Mouse (Mus musculus) brain, embryonic 14.5 days (tissue): ENCODE measurements around the gene Bcl2l14. TPM values are rescaled to one million over a fixed set of nuclear protein-coding genes. Genes with fewer than 3 reads are reported as not detected.

ENCODE experiments used
- DNase-seq: peaks from one replicate; pipeline ENCODE4 v3.0.0-alpha.2; 2011; ENCODE audit warnings: low read depth
- CTCF ChIP-seq: fragments of 200-500 bp; IDR thresholded peaks from 2 replicates; pipeline ENCODE4 v1.5.1; 2012; ENCODE audit warnings: inconsistent platforms, mild to moderate bottlenecking, moderate library complexity, borderline replicate concordance; ENCODE audit not compliant: insufficient read depth, insufficient read length; ENCODE audit errors: extremely low read depth
- POLR2A ChIP-seq: fragments of 200-500 bp; IDR thresholded peaks from 2 replicates; pipeline ENCODE4 v1.6.1; 2012; ENCODE audit warnings: mild to moderate bottlenecking, inconsistent platforms, borderline replicate concordance; ENCODE audit not compliant: poor library complexity, insufficient read depth, insufficient read length, severe bottlenecking; ENCODE audit errors: extremely low read depth
- polyA plus RNA-seq: library from polyadenylated mRNA; depleted of rRNA; stranded (reverse); fragments of >200 nt; gene quantifications from 2 replicates; pipeline ENCODE4 v1.2.3, GENCODE M21; 2012

The Bcl2l14 gene
- polyA plus RNA-seq, 1 experiment, result not detected

DNA sequence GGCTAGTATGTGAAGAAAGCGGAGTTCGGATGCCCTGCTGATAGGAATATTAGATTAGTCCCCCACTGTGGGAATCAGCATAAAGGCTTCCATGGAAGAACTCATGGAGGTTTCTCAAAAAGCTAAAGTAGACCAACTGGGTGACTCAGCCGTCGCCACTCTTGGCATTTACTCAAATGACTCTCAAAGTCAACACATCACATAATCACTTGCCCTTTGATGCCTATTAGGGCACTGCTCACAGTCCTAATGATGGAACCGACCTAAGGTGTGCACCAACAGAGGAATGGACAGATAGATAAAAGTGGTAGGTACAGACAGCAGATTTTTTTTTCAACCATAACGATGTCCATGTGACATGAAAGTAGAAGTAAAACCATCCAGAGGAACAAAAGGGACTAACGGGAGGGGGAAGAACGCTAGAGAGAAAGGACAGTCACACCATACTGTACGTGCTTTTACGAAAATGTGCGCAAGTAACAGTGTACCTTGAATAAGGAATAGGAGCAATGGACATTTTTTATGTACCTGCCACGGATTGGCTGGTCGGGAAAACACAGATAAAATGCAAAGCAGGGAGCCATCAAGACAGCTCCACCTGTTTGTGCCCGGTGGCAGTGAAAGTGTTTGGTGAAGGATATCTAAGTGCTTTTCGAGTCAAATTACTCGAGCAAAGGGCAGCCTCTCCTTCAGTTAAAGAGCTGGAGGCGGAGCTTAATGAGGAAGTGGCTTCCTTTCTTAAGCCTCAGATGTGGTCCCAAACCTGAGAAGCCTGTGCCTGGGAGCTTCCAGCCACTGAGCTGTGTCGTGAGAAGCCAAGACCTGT, 17.8 kb downstream of the Bcl2l14 start:
- TF ChIP-seq CTCF (no peak), POLR2A (no peak)
- DNase-seq, result no peak

DNA sequence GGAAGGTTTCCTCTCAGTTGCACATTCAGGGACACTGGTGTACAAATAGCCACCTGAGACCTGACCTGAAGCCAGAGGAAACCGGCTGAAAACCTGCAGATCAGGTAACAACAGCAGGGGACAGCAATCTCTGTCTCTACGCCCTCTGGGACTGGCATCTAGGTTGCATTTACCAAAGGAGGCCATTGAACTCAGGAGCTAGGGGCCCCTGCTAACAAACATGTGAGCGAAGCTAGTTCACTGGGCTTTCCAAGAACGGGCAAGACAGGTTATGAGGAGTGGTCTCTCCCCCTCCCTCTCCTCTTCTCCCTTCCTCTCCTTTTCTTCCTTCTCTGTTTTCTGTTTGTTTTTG, 18.4 kb downstream of the Bcl2l14 start:
- no peak for TF ChIP-seq POLR2A
- DNase-seq, result no peak

DNA sequence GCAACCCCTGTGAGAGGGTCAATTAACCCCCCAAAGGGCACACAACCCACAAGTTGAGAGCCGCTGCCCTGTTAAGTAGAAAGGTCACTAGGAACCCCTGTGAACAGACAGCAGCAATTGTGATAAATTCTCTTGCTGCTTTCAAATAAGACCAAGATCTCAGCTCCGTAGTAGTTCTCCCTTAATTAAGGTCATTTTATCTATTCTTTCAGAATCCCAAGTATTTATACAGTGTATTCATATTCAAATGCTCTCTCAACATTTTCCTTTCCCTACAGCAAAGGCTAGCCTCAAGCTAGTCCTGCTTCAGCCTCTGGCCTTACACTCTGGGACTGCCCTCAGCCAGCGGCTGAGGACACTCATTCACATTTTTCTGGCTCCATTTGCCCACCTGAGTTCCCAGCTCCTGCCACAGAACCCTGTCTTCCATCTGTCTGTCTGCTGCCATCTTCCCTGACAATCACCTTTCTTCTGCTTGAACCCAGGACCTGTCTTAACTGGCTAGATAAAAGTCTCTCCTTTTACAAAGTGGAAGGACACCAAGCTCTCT, 20.5 kb downstream of the Bcl2l14 start:
- no peak for TF ChIP-seq CTCF
- DNase-seq, result no peak

DNA sequence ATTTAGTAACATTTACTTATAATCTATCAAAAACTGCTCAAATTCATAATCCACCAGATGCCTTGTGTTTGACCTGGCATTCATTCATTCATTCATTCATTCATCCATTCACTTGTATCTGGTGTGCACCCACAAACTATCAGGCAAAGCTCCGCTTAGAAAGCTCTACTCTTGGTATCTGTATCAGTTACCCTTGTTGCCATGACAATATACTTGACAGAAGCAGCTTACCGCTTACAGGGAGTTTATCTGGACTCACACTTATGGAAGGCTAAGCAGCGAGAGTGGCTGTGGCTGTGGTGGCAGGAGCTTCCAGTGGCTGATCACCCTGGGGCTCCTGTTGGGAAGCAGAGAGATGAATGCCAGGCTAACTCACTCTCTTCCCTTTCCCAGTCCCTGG, 21.8 kb downstream of the Bcl2l14 start:
- TF ChIP-seq POLR2A, result no peak
- no peak for TF ChIP-seq CTCF

DNA sequence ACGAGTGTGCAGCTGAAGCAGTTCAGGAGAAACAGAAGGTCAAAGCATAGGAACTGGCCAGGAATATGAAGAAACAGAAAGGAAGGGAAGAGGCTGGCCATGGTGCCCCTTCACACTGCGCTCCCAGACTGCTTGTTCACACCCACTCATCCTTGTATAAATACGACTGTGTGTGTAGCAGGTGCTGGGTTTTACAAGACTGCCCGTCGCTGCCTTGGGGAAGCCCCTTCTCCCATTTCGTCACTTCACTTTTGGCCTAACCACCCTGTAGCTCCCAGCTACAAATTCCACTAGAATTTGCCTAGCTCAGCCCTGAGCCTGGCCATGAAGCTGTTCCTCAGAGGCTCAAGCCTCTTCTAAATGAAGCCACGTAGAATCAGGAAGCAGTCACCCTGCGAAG, 24.3 kb downstream of the Bcl2l14 start:
- TF ChIP-seq CTCF (no peak), POLR2A (no peak)

More for the DNA sequence above, 21.8 kb downstream of the Bcl2l14 start:
- DNase-seq, result peak; percentile 12

DNA sequence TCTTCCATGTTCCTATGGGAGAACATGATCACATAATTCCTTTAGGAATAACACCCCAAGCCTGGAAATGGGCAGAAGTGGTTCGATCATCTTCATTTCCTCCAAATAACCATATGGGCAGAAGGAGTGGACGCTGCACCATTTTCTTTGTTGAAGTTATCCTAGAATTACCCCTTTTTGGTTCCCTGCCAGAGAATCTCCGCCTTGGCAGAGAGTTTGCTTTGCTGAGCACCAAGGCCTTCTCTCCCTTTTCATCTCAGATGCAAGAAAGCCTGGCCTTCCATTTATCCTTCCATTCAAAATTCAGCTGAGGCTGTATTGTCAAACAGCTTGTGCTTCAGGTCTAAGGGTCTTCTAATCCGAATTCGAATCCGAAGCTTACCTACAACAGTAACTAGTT, 25.8 kb downstream of the Bcl2l14 start:
- TF ChIP-seq POLR2A, result no peak
- TF ChIP-seq CTCF, result no peak
- peak; percentile 22 for DNase-seq

More for the DNA sequence above, 24.3 kb downstream of the Bcl2l14 start:
- DNase-seq, result no peak

DNA sequence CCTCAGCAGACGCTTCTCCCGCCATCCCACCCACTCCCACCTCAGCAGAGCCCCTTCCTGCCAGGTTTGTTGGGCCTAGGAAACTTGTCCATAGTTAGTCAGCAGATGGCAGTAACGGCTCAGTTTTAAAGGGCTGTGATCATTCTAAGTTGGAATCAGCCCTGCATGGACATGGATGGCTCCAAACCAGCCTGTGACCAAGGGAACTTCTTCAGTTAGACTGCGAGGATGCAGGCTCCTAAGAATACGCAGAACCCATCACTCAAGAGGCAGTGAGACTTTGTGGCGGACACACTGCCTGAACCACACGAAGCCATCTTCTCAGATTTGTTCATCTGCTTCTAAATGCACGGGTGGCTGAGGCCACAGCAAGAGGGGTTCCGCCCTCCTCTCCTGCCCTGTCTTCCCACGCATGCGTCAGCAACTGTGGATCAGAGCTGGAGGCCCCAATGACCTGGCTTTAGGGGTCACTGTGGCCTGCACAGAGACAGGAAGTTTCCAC, 29.1 kb downstream of the Bcl2l14 start:
- TF ChIP-seq POLR2A (no peak), CTCF (peak; percentile 77)
- peak; percentile 88 for DNase-seq

DNA sequence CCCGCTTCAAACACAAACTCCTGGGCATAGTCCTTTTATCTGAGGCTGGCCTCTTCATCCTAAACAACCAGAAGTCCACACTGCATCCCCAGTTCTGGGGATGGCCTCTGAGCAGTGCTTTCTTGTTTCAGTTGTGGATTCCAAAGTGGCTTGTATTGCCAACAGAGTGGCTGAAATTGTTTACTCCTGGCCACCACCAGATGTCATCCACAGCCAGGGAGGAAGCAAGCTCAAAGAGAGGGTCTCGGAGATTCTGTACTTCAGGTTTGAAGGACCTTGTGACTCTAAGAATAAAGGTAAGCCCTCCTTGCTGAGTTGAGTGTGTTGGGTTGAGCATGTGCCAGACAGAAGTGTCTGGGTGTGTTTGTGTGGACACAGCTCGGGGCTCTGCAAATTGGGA, 31.0 kb downstream of the Bcl2l14 start:
- DNase-seq, result peak; percentile 55
- TF ChIP-seq CTCF (peak; percentile 49; the same call in 1 of the 2 replicates), POLR2A (no peak)

DNA sequence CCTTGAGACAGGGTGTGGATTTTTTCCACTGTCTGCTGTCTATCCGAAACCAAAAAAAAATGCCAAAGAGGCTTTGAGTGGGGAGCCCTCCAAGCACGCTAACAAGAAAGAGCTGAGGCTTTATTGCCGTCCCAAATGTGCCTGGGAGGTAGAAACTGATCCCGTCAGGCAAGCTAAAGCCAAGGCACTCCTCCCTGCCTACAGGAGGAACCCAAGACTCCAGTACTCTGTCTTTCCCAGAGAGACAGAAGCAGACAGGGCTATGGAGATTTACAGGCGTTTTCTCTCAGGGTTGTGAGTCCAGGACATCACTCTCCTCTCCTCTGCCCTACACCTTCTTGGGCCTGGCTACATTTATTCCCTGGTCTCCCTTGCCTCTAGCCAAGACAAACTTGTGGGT, 32.3 kb downstream of the Bcl2l14 start:
- TF ChIP-seq POLR2A, result no peak
- no peak for TF ChIP-seq CTCF
- DNase-seq, result no peak

DNA sequence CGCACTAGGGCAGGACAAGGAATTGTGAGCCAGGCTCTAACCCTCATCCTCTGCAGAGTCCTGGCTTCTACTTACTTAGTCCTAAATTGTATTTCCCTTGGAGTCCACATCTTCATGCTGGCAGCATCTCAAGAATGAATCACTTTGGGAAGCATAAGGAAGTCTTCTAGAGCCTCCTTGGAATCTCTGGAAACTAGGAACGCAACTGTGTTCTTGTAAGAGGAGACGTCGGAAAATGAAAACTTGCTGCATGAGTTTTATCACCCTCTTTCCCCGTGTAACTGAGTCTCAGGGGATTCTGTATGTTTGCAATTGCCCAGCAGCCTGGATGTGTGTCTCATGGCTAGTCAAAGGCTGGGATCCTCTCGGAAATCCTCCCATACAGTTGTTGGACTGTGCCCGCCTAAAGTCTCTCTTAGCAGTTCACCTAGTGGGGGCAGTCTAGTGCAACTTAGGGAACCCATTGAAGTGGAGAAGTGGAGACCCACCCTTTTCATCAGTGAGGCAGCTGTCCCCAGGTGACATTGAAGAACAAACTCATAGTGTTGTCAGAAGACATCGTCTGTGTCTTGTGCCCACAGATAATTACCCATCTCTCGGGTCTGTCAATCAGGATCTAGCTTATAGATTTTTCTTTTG, 34.2 kb downstream of the Bcl2l14 start:
- no peak; the same call in 1 of the 2 replicates for TF ChIP-seq CTCF
- no peak for TF ChIP-seq POLR2A
- DNase-seq, result no peak

DNA sequence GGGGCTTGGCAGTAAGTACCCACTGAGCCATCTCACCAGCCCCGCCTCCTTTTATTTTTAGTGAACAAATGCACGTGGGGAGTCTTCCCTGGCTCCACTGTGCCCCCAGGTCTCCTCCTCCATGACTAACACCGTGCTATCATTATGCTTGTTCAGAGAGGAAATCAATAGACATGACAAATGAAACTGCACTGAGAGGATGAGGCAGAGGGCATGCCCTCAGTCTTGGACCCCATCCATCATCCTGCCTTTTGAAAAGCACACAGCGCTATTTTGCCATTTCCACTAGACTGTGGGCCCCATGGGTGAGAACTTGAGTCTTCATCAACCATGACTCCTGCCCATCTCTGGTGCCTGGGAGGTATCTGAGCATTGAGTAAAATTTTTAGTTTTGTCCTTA, 35.5 kb downstream of the Bcl2l14 start:
- TF ChIP-seq POLR2A (no peak), CTCF (no peak)
- no peak for DNase-seq

DNA sequence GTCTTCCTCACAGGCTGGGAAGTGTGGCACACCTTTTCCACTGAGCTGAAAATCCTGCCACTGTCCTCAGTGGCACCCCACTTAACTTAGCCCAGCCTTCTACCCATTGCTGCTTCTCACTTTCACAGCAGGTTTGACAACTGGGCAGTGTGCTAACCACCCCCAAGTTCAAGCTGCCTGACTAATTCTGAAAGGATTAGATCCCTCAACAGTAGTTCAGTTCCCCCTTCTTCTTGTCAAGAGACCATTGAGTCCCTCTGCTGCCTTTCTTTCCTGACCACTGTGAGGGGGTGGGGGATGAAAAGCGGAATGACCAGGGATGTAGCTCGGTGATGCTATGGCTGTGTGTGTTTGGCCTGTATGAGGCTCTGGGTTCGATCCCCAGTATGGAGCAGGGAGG, 37.2 kb downstream of the Bcl2l14 start:
- TF ChIP-seq CTCF, result no peak
- no peak for TF ChIP-seq POLR2A
- no peak for DNase-seq

DNA sequence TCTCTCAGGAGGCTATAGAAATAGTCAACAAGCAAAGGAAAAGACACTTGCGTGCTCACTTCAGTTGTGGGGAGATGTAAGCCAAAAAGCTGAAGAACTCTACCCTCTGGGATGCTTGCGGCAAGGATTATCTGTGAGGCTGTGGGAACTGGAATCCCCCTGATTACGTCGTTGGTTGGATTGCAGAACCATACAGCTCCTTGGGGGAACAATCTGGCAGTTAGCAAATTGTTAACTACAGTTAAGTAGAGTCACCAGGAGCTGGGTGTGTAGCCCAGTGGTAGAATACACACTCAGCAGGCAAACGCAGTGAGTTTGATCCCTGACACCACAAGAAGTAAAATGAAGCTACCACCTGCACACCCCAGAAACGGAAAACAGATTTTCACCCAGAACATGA, 37.9 kb downstream of the Bcl2l14 start:
- TF ChIP-seq CTCF (no peak), POLR2A (no peak)

More for the DNA sequence above, 37.9 kb downstream of the Bcl2l14 start:
- DNase-seq, result no peak
